Mouse (Mus musculus) right cerebral cortex, postnatal 14 days (tissue): Measurements from ENCODE around the gene Gm37596.
"Not testable (repeated sequence)": the region's sequence is repeated elsewhere in the genome, so short reads cannot be mapped to it uniquely, and the experiment has no call there.

ENCODE experiments used
- DNase-seq: peaks from one replicate; pipeline ENCODE4 v3.0.0; 2022

Gene Gm37596

GRCm38 (mm10) chr3:93692970-93693369 lies at the start of gene Gm37596:
Gm37596 (minus strand) TSS chr3:93693070.
- not testable (repeated sequence) for DNase-seq

DNA sequence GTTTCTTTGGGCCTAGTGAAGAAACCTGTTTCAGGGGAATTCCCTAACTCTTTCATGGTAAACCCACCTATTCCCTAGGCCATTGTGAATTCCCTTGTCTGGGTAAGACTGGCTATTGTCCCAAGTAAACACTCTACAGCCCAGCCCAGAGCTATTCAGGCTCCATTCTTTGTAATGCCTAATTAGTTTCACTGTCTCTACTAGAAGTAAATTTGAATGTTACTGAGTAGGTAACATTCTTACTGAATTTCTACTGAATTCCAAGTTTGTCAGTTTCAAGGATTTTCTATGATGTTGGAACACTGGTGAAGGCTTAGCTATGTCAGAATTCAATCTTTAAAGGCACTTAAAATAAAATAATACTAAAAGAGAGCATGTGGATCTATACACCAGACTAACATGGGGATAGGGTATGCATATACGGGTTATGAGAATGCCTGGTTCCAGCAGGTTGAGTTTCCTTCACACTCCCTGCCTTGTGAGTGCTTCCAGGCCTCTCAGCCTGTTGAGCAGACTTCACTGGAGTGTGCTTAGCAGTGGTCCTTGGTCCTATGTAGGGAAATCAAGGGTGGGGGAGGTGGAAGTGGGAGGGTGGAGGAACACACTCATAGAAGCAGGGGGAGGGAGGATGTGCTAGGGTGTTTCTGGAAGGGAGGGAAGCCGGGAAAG lies 16.2 kb upstream of the Gm37596 start:
- DNase-seq, result not testable (repeated sequence)

- DNase-seq, result not testable (repeated sequence)
Measured at GRCm38 (mm10) chr3:93676210-93676609, 16.7 kb downstream of the Gm37596 start, which contains the start of gene Tdpoz1. Tdpoz1 (minus strand) TSS chr3:93676310.

GRCm38 (mm10) chr3:93670805-93671503 lies 21.9 kb downstream of the Gm37596 start:
- DNase-seq, result not testable (repeated sequence)

GRCm38 (mm10) chr3:93654260-93654659 lies 38.6 kb downstream of the Gm37596 start:
- DNase-seq, result no peak

- no peak for DNase-seq
Measured at GRCm38 (mm10) chr3:93652586-93652985, 40.3 kb downstream of the Gm37596 start, which contains the start of gene Tdpoz2. Tdpoz2 (minus strand) TSS chr3:93652686.
